Comparison of ENCODE assay signal across 8 mouse cellular contexts in the genomic region with DNA sequence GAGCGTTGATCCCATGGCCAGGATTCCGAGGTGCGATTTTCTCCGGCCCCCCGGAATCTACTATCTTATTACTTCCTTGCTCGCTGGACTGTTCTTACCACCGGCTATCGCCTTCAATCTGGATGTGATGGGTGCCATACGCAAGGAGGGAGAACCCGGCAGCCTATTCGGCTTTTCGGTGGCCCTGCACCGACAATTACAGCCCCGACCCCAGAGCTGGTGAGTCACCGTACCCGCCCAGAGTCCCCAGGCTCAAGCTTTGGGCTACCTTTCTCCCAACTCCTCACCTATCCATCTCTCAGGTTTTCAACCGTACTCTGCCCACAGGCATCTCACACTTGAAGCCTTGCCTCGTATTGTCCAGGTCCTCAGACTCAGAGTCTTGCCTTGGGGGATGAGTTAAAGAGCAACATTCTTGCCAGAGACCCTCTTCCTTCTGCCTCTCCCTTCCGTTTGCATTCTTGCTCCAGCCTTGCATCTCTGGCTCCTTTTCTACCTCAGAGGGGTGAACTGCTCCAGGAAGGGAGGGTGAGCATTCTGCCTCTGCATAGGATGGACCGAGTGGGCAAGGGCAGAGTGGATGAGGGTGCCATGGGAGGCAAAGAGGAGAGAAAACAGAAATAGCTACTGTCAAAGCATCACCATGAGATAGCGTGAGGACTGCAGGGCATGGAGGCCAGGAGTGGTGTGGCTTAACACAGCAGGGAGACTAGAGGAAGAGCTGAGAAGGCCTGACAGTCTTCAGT. TPM values are rescaled to one million over a fixed set of nuclear protein-coding genes. Genes with fewer than 3 reads are reported as not detected.
DNase-seq lines count a peak whose midpoint lies in the region; ATAC-seq and TF ChIP-seq lines count a peak whose summit lies in the region.

No protein-coding gene starts in this region.

- H3K4me1 ChIP-seq in hindbrain, embryonic 14.5 days (replicated peaks; ENCODE audit: control insufficient read depth, insufficient read depth, low read length), result peaks cover 8% of the 10 kb centered on the region
- peaks cover 7% of the 10 kb centered on the region; the same call in 1 of the 2 replicates for H3K4me1 ChIP-seq in midbrain, embryonic 16.5 days (ENCODE audit: control insufficient read depth, insufficient read depth, low read length)

- peak overlapping the region; percentile 86 for H3K4me2 ChIP-seq in hindbrain, embryonic 14.5 days (replicated peaks)
- H3K4me2 ChIP-seq in midbrain, embryonic 16.5 days (ENCODE audit: low read length), result peak overlapping the region; percentile 87

- TF ChIP-seq CTCF in layer of hippocampus, adult 2 months (conservative IDR thresholded peaks at IDR 0.05), result no peak

- peak overlapping the region; percentile 53 for H3K9ac ChIP-seq in hindbrain, embryonic 14.5 days
- H3K9ac ChIP-seq in midbrain, embryonic 16.5 days (ENCODE audit: low read depth, low read length), result peak overlapping the region; percentile 67

- H3K36me3 ChIP-seq in hindbrain, embryonic 14.5 days (replicated peaks; ENCODE audit: control insufficient read depth, insufficient read depth), result no peaks in the 10 kb centered on the region
- H3K36me3 ChIP-seq in midbrain, embryonic 16.5 days (ENCODE audit: control insufficient read depth, insufficient read depth, low read length), result no peaks in the 10 kb centered on the region

- H3K27ac ChIP-seq in layer of hippocampus, adult 2 months, result peak overlapping the region; percentile 75
- H3K27ac ChIP-seq in hindbrain, embryonic 14.5 days, result no peak overlapping the region
- H3K27ac ChIP-seq in midbrain, embryonic 16.5 days (ENCODE audit: low read length), result no peak overlapping the region

- DNase-seq in layer of hippocampus, adult 2 months (ENCODE audit: low spot score in 2 of 2), result no peak
- no peak for DNase-seq in layer of hippocampus, adult 9-10 months (ENCODE audit: low spot score)
- DNase-seq in cerebellum, postnatal 36 days, result peak; percentile 27 to 46
- DNase-seq in hindbrain, embryonic 14.5 days (ENCODE audit: low spot score), result no peak
- no peak for DNase-seq in urinary bladder, adult 18-20 months (ENCODE audit: low spot score in 2 of 2)
- no peak for DNase-seq in right cerebral cortex, postnatal 4 days
- DNase-seq in thymus, adult 18-20 months, result no peak

- no peaks in the 10 kb centered on the region for H3K9me3 ChIP-seq in hindbrain, embryonic 14.5 days (ENCODE audit: control insufficient read depth, low read length)
- H3K9me3 ChIP-seq in midbrain, embryonic 16.5 days (replicated peaks; ENCODE audit: control insufficient read depth, low read length, poor library complexity, severe bottlenecking), result no peaks in the 10 kb centered on the region

- peaks cover 61% of the 10 kb centered on the region for H3K27me3 ChIP-seq in hindbrain, embryonic 14.5 days (ENCODE audit: control insufficient read depth, insufficient read depth, low read length)
- peaks cover 30% of the 10 kb centered on the region for H3K27me3 ChIP-seq in midbrain, embryonic 16.5 days (ENCODE audit: control insufficient read depth, insufficient read depth, low read depth, low read length)

- ATAC-seq in hindbrain, embryonic 14.5 days (ENCODE audit: low FRiP score), result 0 out of 2 replicates have a peak, but pooled peaks have one; percentile 5
- peak; percentile 36 for ATAC-seq in midbrain, embryonic 16.5 days

- H3K4me3 ChIP-seq in layer of hippocampus, adult 2 months, result peak overlapping the region; percentile 68
- peak overlapping the region; percentile 41 for H3K4me3 ChIP-seq in hindbrain, embryonic 14.5 days (replicated peaks; ENCODE audit: low read length)
- peak overlapping the region; percentile 49 for H3K4me3 ChIP-seq in midbrain, embryonic 16.5 days (ENCODE audit: low read depth, low read length)

- 4% methylated on average over 21 of the region's 21 CpGs for WGBS in hindbrain, embryonic 14.5 days
- WGBS in midbrain, embryonic 16.5 days, result 2% methylated on average over 21 of the region's 21 CpGs

RNA-seq across cellular contexts. Expression of gene Itga7, which starts 0.5 kb away (rescaled TPM):
- total RNA-seq in layer of hippocampus, adult 2 months (2021), result 10 to 100 TPM; 39.5 to 42.9 TPM
- polyA plus RNA-seq in hindbrain, embryonic 14.5 days (2014; fragmentation: Nextera tagmentation; extraction: Ambion mirVana), result 6.2 and 7.2 TPM in 2 replicates
- polyA plus RNA-seq in midbrain, embryonic 16.5 days (2015; fragmentation: Nextera tagmentation; extraction: Ambion mirVana), result 6.1 and 9.2 TPM in 2 replicates

RNA-seq across cellular contexts. Expression of gene Bloc1s1, which starts 10.3 kb away (rescaled TPM):
- total RNA-seq in layer of hippocampus, adult 2 months (2021), result 100 to 1,000 TPM in 1 of 2 experiments, 10 to 100 TPM in 1; 88.5 to 102 TPM
- polyA plus RNA-seq in hindbrain, embryonic 14.5 days (2014; fragmentation: Nextera tagmentation; extraction: Ambion mirVana), result 228 and 269 TPM in 2 replicates
- polyA plus RNA-seq in midbrain, embryonic 16.5 days (2015; fragmentation: Nextera tagmentation; extraction: Ambion mirVana), result 227 and 228 TPM in 2 replicates

RNA-seq across cellular contexts. Expression of gene Rdh5, which starts 11.5 kb away (rescaled TPM):
- 1 to 10 TPM; 4.3 to 8.4 TPM for total RNA-seq in layer of hippocampus, adult 2 months (2021)
- 17.6 and 20.4 TPM in 2 replicates for polyA plus RNA-seq in hindbrain, embryonic 14.5 days (2014; fragmentation: Nextera tagmentation; extraction: Ambion mirVana)
- polyA plus RNA-seq in midbrain, embryonic 16.5 days (2015; fragmentation: Nextera tagmentation; extraction: Ambion mirVana), result 13.6 TPM in 2 replicates

RNA-seq across cellular contexts. Expression of gene Mettl7b, which starts 26.6 kb away (rescaled TPM):
- not detected for total RNA-seq in layer of hippocampus, adult 2 months (2021)
- not detected in 2 replicates for polyA plus RNA-seq in hindbrain, embryonic 14.5 days (2014; fragmentation: Nextera tagmentation; extraction: Ambion mirVana)
- polyA plus RNA-seq in midbrain, embryonic 16.5 days (2015; fragmentation: Nextera tagmentation; extraction: Ambion mirVana), result not detected in 2 replicates

RNA-seq across cellular contexts. Expression of gene Cd63, which starts 33.4 kb away (rescaled TPM):
- 10 to 100 TPM; 71.0 to 81.9 TPM for total RNA-seq in layer of hippocampus, adult 2 months (2021)
- 215 and 239 TPM in 2 replicates for polyA plus RNA-seq in hindbrain, embryonic 14.5 days (2014; fragmentation: Nextera tagmentation; extraction: Ambion mirVana)
- polyA plus RNA-seq in midbrain, embryonic 16.5 days (2015; fragmentation: Nextera tagmentation; extraction: Ambion mirVana), result 152 and 195 TPM in 2 replicates

Comparison
In these comparisons a context has a peak if more than half of its experiments do, and no peak if none do; other contexts are left out.
1. DNase-seq: peak in cerebellum, postnatal 36 days (2 of 2); none in layer of hippocampus, adult 2 months (0 of 2), layer of hippocampus, adult 9-10 months (single experiment), hindbrain, embryonic 14.5 days (single experiment), urinary bladder, adult 18-20 months (0 of 2), right cerebral cortex, postnatal 4 days (single experiment) and thymus, adult 18-20 months (0 of 2).
2. Peak in every context shown above with its lines, with median percentiles within 50 percentile points of each other: H3K4me3 ChIP-seq.